Mouse (Mus musculus) hindbrain, embryonic 14.5 days (tissue): ENCODE measurements around the gene Rmnd1. TPM values are rescaled to one million over a fixed set of nuclear protein-coding genes. Genes with fewer than 3 reads are reported as not detected.
"Not testable (repeated sequence)": the region's sequence is repeated elsewhere in the genome, so short reads cannot be mapped to it uniquely, and the experiment has no call there.

Source experiments
- ATAC-seq: fragments of 200-750 bp; cut with Nextera tagmentation; 2 replicates; pipeline ENCODE4 v1.8.0; 2017; ENCODE audit warnings: moderate number of reproducible peaks, mild to moderate bottlenecking, moderate TSS enrichment, moderate library complexity; ENCODE audit not compliant: low FRiP score
- DNase-seq: peaks from one replicate; pipeline ENCODE4 v3.0.0-alpha.2; 2015; ENCODE audit warnings: low spot score
- H3K27ac ChIP-seq: fragments of 300-500 bp; sonication (generic); 2 replicates; pipeline ENCODE4 v1.5.1; 2014; ENCODE audit warnings: mild to moderate bottlenecking, moderate library complexity
- H3K27me3 ChIP-seq: fragments of 300-500 bp; sonication (generic); 2 replicates; pipeline ENCODE4 v1.6.1; 2014; ENCODE audit warnings: mild to moderate bottlenecking, low read length, mixed read lengths; ENCODE audit not compliant: control insufficient read depth, insufficient read depth
- H3K36me3 ChIP-seq: fragments of 300-500 bp; sonication (generic); replicated peaks from 2 replicates; pipeline ENCODE4 v1.6.1; 2014; ENCODE audit not compliant: control insufficient read depth, insufficient read depth
- H3K4me1 ChIP-seq: fragments of 300-500 bp; sonication (generic); replicated peaks from 2 replicates; pipeline ENCODE4 v1.6.1; 2014; ENCODE audit warnings: antibody characterized with exemption, low read length, mixed read lengths; ENCODE audit not compliant: control insufficient read depth, insufficient read depth
- H3K4me2 ChIP-seq: fragments of 300-500 bp; sonication (generic); replicated peaks from 2 replicates; pipeline ENCODE4 v1.6.1; 2014; ENCODE audit warnings: mild to moderate bottlenecking, moderate library complexity
- H3K4me3 ChIP-seq: fragments of 300-500 bp; sonication (generic); replicated peaks from 2 replicates; pipeline ENCODE4 v1.5.1; 2014; ENCODE audit warnings: mild to moderate bottlenecking, low read length
- H3K9ac ChIP-seq: fragments of 300-500 bp; sonication (generic); 2 replicates; pipeline ENCODE4 v1.6.1; 2014
- H3K9me3 ChIP-seq: fragments of 300-500 bp; sonication (generic); 2 replicates; pipeline ENCODE4 v1.6.1; 2016; ENCODE audit warnings: low read length; ENCODE audit not compliant: control insufficient read depth
- WGBS: fragments of 180-500 bp; shearing (Covaris S2); extraction: QIAGEN DNeasy Blood & Tissue Kit; methylation state at CpG from one replicate; pipeline ENCODE4 v1.1.7; 2014; 5-methylcytosine and 5-hydroxymethylcytosine counted together
- polyA plus RNA-seq: library from polyadenylated mRNA; unstranded; fragments of >200 nt; fragmentation: Nextera tagmentation; extraction: Ambion mirVana; gene quantifications from 2 replicates; pipeline ENCODE4 v1.2.1, GENCODE M21; 2014

Gene Rmnd1
- polyA plus RNA-seq, 1 experiment from 2014 or later, result 50.6 TPM

DNA sequence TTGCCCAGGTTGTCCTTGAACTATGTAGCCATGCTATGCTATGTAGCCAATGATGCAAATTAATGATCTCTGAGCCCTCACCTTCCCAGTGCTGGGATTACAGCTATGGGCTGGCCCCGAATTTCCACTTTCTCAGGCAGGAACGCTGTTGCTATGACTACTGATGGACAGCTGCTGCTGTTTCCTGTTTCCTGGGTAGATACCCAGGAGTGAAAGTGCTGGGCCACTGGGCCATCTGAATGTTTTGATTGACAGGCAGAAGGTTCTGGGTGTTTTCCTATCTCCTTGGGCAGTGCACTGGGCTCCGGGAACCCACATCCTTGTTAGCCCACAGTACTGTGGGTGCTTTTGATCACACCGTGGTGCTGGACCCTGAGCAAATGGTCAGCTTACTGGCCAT lies 24.2 kb upstream of the Rmnd1 start:
- Histone ChIP-seq H3K4me1 (no peaks in the 10 kb centered on the region), H3K4me2 (no peak overlapping the region), H3K27me3 (no peaks in the 10 kb centered on the region), H3K9ac (no peak overlapping the region), H3K4me3 (no peak overlapping the region), H3K27ac (no peak overlapping the region), H3K36me3 (peaks cover 18% of the 10 kb centered on the region), H3K9me3 (no peaks in the 10 kb centered on the region)
- DNase-seq, result no peak
- 81% methylated on average over 4 of the region's 4 CpGs for WGBS
- 0 out of 2 replicates have a peak, but pooled peaks have one; percentile 8 for ATAC-seq

DNA sequence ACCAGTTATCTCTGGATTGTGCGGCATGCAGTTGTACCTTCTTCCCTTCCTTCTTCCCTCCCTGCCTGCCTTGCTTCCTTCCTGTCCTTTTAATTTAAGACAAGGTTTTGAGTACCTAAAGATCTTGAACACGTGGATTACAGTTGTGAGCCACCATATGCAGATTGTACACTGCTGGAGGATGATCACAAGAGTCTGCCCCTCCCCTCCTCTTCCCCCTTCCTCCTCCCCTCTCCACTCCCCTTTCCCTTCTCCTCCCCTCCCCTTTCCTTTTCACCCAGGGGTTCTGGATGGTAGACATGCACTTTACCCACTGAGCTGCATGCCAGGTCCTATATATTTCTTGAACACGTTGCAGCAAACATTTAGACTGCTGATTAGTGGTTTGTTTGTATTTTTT lies 3.2 kb upstream of the Rmnd1 start:
- Histone ChIP-seq H3K9ac (no peak overlapping the region), H3K27me3 (no peaks in the 10 kb centered on the region), H3K4me1 (peaks cover 7% of the 10 kb centered on the region), H3K27ac (no peak overlapping the region), H3K9me3 (no peaks in the 10 kb centered on the region), H3K4me2 (no peak overlapping the region), H3K4me3 (no peak overlapping the region), H3K36me3 (peaks cover 22% of the 10 kb centered on the region)
- DNase-seq (no peak), ATAC-seq (no peak)
- 87% methylated on average over 3 of the region's 3 CpGs for WGBS

DNA sequence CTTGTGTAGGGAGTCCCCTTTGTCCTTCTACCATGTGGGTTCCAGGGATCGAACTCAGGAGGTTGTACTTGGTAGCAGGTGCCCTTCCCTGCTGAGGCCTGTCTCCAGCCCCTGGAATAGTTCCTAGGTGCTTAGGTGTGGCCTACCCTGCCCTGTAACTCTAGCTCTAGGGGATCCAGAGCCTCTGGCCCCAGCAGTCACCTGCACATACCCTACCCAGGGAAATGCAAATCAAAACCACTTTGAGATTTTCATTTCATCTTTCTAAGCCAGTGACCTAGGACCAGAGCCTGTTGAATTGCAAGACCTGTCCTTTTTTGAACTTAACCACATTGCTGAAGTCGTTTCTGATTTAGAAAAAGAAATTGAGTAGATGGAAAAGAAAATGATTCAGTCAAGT lies 1.7 kb upstream of the Rmnd1 start:
- DNase-seq, H3K36me3 ChIP-seq, ATAC-seq, H3K9ac ChIP-seq, H3K27me3 ChIP-seq, H3K27ac ChIP-seq, H3K9me3 ChIP-seq, H3K4me1 ChIP-seq, H3K4me2 ChIP-seq, H3K4me3 ChIP-seq: not testable (repeated sequence)
- 100% methylated on average over 2 of the region's 2 CpGs for WGBS

DNA sequence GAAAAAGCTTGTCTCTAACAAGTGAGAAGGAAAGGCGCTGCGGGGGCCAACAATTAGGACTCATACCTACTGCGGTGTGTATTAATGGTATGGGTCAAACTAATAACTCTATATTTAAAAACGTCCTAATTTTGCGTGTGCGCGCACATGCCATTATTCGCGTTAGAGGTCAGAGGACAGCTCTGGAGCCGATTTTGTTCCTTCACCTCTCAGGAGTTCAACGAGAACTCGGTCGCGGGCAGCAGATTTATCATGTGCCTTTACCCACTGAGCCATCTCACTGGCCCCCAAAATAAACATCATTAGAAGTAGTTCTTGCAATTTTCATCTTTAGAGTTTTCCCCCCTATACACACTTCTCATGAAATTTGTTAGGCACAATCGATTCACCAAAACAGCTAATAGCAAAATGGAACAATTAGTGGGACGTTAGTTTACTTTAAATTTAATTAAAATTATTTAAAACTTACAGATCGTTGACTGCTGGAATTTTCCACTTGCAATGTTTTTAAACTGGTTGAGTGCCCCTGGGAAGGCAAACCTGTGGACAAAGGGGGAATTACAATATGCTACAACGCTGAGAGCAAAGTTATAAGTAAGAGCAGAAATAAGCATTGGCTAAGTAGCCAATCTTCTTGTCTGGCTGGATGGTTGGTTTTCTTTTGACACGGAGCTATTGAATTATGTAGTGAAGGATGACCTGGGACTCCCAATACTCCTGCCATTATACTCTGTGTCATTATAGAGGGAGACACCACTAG lies 988 bp upstream of the Rmnd1 start:
- ATAC-seq (peak; percentile 4; the same call in 1 of the 2 replicates), DNase-seq (peak; percentile 41)
- H3K4me3 ChIP-seq, result peak overlapping the region; percentile 75
- 11% methylated on average over 19 of the region's 19 CpGs for WGBS
- H3K27me3 ChIP-seq, result no peaks in the 10 kb centered on the region
- no peaks in the 10 kb centered on the region for H3K9me3 ChIP-seq
- peak overlapping the region; percentile 79 for H3K9ac ChIP-seq
- H3K4me1 ChIP-seq, result peaks cover 7% of the 10 kb centered on the region
- peak overlapping the region; percentile 78 for H3K27ac ChIP-seq
- H3K36me3 ChIP-seq, result peaks cover 15% of the 10 kb centered on the region
- H3K4me2 ChIP-seq, result peak overlapping the region; percentile 67

DNA sequence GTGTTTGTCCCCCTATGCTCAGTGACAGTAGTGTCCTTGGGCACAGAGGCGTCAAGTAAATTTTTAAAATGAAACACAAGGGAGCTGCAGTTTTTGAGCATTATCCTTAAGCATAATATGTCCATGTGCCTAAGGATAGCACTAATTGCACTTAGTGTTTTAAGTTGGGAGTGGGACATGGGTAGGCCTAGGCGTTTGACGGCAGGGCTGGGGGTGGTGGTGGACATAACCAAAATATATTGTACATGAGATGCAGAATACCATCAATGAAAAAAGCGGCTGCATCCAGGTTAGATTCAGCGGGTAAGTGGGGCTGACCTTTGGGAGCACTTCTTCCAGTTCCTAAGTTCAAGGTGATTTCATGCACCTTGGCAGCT lies 454 bp downstream of the Rmnd1 start:
- Histone ChIP-seq H3K4me1 (peaks cover 7% of the 10 kb centered on the region), H3K36me3 (peaks cover 18% of the 10 kb centered on the region), H3K9ac (peak overlapping the region; percentile 83), H3K9me3 (no peaks in the 10 kb centered on the region), H3K4me2 (peak overlapping the region; percentile 89), H3K27ac (peak overlapping the region; percentile 78), H3K4me3 (peak overlapping the region; percentile 75), H3K27me3 (no peaks in the 10 kb centered on the region)
- no peak for DNase-seq
- 11% methylated on average over 5 of the region's 5 CpGs for WGBS
- peak; percentile 29 for ATAC-seq

DNA sequence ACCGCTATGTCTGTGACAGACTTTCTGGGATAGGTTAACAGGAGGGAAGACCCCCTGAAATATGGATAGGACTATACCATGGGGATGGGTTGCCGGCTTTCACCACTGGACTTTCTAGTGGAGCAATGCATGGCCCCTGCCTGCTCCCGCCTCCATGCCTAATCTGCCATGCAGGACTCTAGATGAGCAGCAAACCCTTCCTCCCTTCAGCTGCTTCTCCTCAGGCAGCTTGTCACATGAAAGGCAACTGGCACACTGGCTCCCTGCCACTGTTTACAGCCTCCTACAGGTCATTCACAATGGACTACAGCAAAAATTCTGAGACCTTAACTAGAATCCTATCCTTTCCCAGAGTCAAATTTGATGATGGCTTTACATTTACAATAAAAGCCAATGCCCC lies 1.4 kb downstream of the Rmnd1 start:
- Histone ChIP-seq H3K4me1 (peaks cover 7% of the 10 kb centered on the region), H3K9ac (peak overlapping the region; percentile 83; the same call in 1 of the 2 replicates), H3K27ac (no peak overlapping the region), H3K27me3 (no peaks in the 10 kb centered on the region), H3K9me3 (no peaks in the 10 kb centered on the region), H3K4me2 (no peak overlapping the region; the same call in 1 of the 2 replicates), H3K36me3 (peaks cover 28% of the 10 kb centered on the region), H3K4me3 (no peak overlapping the region)
- ATAC-seq (no peak), DNase-seq (no peak)
- 75% methylated on average over 3 of the region's 3 CpGs for WGBS

DNA sequence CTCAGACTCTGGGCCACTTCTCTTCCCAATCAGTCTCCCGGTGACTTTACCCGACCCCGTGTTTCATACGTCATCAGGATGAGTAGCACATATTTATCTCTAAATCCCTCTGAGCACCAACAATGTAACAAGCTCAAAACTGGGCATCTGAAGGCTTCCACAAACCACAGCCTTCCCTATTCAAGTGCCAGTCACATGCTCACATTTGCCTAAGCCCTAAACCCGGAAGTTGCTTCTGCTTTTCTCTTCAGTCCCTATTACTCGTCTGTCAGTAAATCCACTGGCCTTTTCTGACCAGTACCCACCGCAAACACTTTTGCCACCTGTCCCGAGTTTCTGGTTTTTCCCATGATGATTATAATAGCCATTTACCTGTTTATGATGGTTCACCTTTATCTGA lies 1.8 kb downstream of the Rmnd1 start:
- WGBS, result 90% methylated on average over 8 of the region's 8 CpGs
- ATAC-seq (no peak), DNase-seq (no peak)
- H3K27ac ChIP-seq, result no peak overlapping the region
- H3K36me3 ChIP-seq, result peaks cover 32% of the 10 kb centered on the region
- H3K4me3 ChIP-seq, result no peak overlapping the region
- no peaks in the 10 kb centered on the region for H3K9me3 ChIP-seq
- H3K27me3 ChIP-seq, result no peaks in the 10 kb centered on the region
- H3K4me2 ChIP-seq, result no peak overlapping the region
- H3K9ac ChIP-seq, result no peak overlapping the region
- peaks cover 7% of the 10 kb centered on the region for H3K4me1 ChIP-seq

DNA sequence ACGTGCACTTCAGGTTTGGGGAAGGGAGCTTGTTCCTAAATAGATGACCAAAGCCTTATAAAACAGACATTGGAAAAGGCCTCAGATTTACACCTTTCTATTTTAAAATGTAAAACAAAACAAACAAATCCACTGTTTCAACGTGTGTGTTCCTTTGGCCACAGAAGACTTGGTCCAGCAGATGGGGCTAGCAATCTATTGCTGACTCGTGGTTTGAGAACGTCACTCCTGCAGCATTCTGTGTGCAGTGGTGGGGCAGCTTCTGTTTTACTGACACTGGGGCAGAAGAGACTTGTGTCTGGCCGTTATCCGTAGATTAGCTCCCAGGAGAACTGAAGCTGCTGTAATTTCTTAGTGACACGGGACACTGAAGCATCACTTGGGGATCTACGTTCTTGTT lies 6.9 kb downstream of the Rmnd1 start:
- H3K36me3 ChIP-seq, result peaks cover 74% of the 10 kb centered on the region
- DNase-seq, result no peak
- WGBS, result 83% methylated on average over 8 of the region's 8 CpGs

DNA sequence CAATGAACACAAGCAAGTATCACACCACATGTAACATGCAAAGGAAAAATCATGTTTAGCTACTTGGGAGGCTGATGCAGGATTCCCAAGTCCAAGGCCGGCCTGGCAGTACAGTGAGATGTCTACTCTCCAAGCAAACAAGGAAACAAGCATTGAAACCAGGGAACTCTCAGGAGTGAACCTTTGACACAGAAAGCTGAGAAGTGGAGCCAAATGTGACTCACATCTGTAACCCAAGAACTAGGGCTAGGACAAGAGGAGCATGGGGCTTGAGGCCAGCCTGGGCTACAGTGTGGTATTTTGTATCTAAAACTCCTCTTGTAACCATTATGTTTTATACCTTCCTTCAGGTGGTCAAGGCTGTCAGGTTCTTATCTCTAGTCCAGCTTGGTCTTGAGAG lies 25.0 kb downstream of the Rmnd1 start:
- no peaks in the 10 kb centered on the region for H3K4me1 ChIP-seq
- peaks cover 68% of the 10 kb centered on the region for H3K36me3 ChIP-seq
- H3K9ac ChIP-seq, result no peak overlapping the region
- DNase-seq (no peak), ATAC-seq (no peak)
- WGBS, result 92% methylated on average over 1 of the region's 1 CpGs
- no peaks in the 10 kb centered on the region for H3K9me3 ChIP-seq
- H3K4me3 ChIP-seq, result no peak overlapping the region
- H3K27me3 ChIP-seq, result no peaks in the 10 kb centered on the region
- H3K27ac ChIP-seq, result no peak overlapping the region
- no peak overlapping the region for H3K4me2 ChIP-seq

More for the DNA sequence above, 6.9 kb downstream of the Rmnd1 start:
- Histone ChIP-seq H3K4me3 (no peak overlapping the region), H3K4me1 (no peaks in the 10 kb centered on the region), H3K9me3 (no peaks in the 10 kb centered on the region), H3K27ac (no peak overlapping the region), H3K9ac (no peak overlapping the region), H3K27me3 (no peaks in the 10 kb centered on the region), H3K4me2 (no peak overlapping the region)
- ATAC-seq, result no peak
